Mouse (Mus musculus) CH12.LX (cell line): Measurements from ENCODE around the gene Tmem72. TPM values are rescaled to one million over a fixed set of nuclear protein-coding genes. Genes with fewer than 3 reads are reported as not detected.

Experiments
- DNase-seq: peaks from one replicate; pipeline ENCODE4 v3.0.0-alpha.2; 2013; ENCODE audit errors: extremely low read depth
- H3K27ac ChIP-seq: 2 replicates; pipeline ENCODE4 v1.5.1; 2012; ENCODE audit warnings: low read depth, mild to moderate bottlenecking, control low read depth, moderate library complexity; ENCODE audit not compliant: insufficient read depth
- H3K27me3 ChIP-seq: replicated peaks from 2 replicates; pipeline ENCODE3; 2012; ENCODE audit warnings: inconsistent platforms
- H3K36me3 ChIP-seq, 2 experiments: replicated peaks in 1 of 2; 2 replicates each; pipeline versions ENCODE3 to v1.6.1; 2012; ENCODE audit warnings: inconsistent platforms in 1 of 2, low read length in 1 of 2, mild to moderate bottlenecking in 1 of 2, mixed read lengths in 1 of 2, moderate library complexity in 1 of 2; ENCODE audit not compliant: control insufficient read depth in 1 of 2, insufficient read depth in 1 of 2
- H3K4me1 ChIP-seq, 2 experiments: 2 replicates each; pipeline ENCODE4 v1.6.1; 2012; ENCODE audit warnings: inconsistent platforms in 1 of 2, moderate library complexity in 1 of 2; ENCODE audit not compliant: insufficient read depth in 2 of 2, control insufficient read depth in 1 of 2
- H3K4me2 ChIP-seq: 2 replicates; pipeline ENCODE4 v1.6.1; 2012; ENCODE audit warnings: low read depth, mild to moderate bottlenecking, control low read depth; ENCODE audit not compliant: poor library complexity, insufficient read depth, severe bottlenecking
- H3K4me3 ChIP-seq, 3 experiments: fragments of 150-350 bp in 1 of 3; sonication (generic) in 1 of 3; replicated peaks in 1 of 3; 2 replicates each; pipeline versions ENCODE3 to v1.5.1; 2011 to 2012; ENCODE audit warnings: low read depth in 2 of 3, low read length in 2 of 3, mild to moderate bottlenecking in 2 of 3, moderate library complexity in 2 of 3, control low read depth in 1 of 3, improper control_type of control experiment in 1 of 3, inconsistent platforms in 1 of 3, mixed read lengths in 1 of 3; ENCODE audit not compliant: poor library complexity in 1 of 3
- H3K79me2 ChIP-seq: replicated peaks from 2 replicates; pipeline ENCODE4 v1.6.1; 2012; ENCODE audit warnings: mild to moderate bottlenecking, moderate library complexity; ENCODE audit not compliant: control insufficient read depth, poor library complexity, insufficient read depth, severe bottlenecking; ENCODE audit errors: extremely low read depth
- H3K9ac ChIP-seq: 2 replicates; pipeline ENCODE4 v1.6.1; 2012; ENCODE audit warnings: low read depth, mild to moderate bottlenecking, control low read depth, moderate library complexity; ENCODE audit not compliant: insufficient read depth
- H3K9me3 ChIP-seq: replicated peaks from 2 replicates; pipeline ENCODE3; 2012; ENCODE audit warnings: low read length, inconsistent platforms, mixed read lengths
- BHLHE40 ChIP-seq: IDR thresholded peaks from 2 replicates; pipeline ENCODE4 v1.6.1; 2011; ENCODE audit warnings: mild to moderate bottlenecking, low read depth, low read length, improper control_type of control experiment
- CHD1 ChIP-seq: IDR thresholded peaks from 2 replicates; pipeline ENCODE4 v1.6.1; 2012; ENCODE audit warnings: low read depth, low read length, improper control_type of control experiment, inconsistent platforms
- CHD2 ChIP-seq: IDR thresholded peaks from 2 replicates; pipeline ENCODE4 v1.6.1; 2011; ENCODE audit warnings: low read length, improper control_type of control experiment
- CTCF ChIP-seq, 2 experiments: IDR thresholded peaks in 1 of 2; conservative IDR thresholded peaks in 1 of 2; 2 replicates each; pipeline ENCODE4 v1.5.1; 2011 to 2012; ENCODE audit warnings: low read depth in 2 of 2, low read length in 2 of 2, improper control_type of control experiment in 1 of 2, inconsistent platforms in 1 of 2, mild to moderate bottlenecking in 1 of 2, moderate library complexity in 1 of 2
- E2F4 ChIP-seq: IDR thresholded peaks from 2 replicates; pipeline ENCODE4 v1.6.1; 2011; ENCODE audit warnings: low read depth, low read length, improper control_type of control experiment; ENCODE audit not compliant: insufficient replicate concordance
- ELF1 ChIP-seq: IDR thresholded peaks from 2 replicates; pipeline ENCODE4 v1.6.1; 2014; ENCODE audit warnings: low read depth, mild to moderate bottlenecking, inconsistent platforms, low read length, improper control_type of control experiment
- EP300 ChIP-seq: IDR thresholded peaks from 2 replicates; pipeline ENCODE4 v1.6.1; 2011; ENCODE audit warnings: low read length, improper control_type of control experiment
- ETS1 ChIP-seq: conservative IDR thresholded peaks from 2 replicates; pipeline ENCODE4 v1.6.1; 2012; ENCODE audit warnings: low read depth, mild to moderate bottlenecking, inconsistent platforms, low read length, improper control_type of control experiment, moderate library complexity
- GABPA ChIP-seq: IDR thresholded peaks from 2 replicates; pipeline ENCODE4 v1.6.1; 2012; ENCODE audit warnings: low read depth, low read length, improper control_type of control experiment, inconsistent platforms; ENCODE audit not compliant: insufficient replicate concordance
- HCFC1 ChIP-seq: IDR thresholded peaks from 2 replicates; pipeline ENCODE4 v1.6.1; 2012; ENCODE audit warnings: low read depth, mild to moderate bottlenecking, inconsistent platforms, low read length, improper control_type of control experiment
- IRF4 ChIP-seq: IDR thresholded peaks from 2 replicates; pipeline ENCODE4 v1.6.1; 2014; ENCODE audit warnings: low read depth, mild to moderate bottlenecking, inconsistent platforms, low read length, improper control_type of control experiment
- JUN ChIP-seq: IDR thresholded peaks from 2 replicates; pipeline ENCODE4 v1.6.1; 2011; ENCODE audit warnings: low read depth, mild to moderate bottlenecking, low read length, improper control_type of control experiment, moderate library complexity; ENCODE audit not compliant: insufficient read depth
- JUND ChIP-seq: conservative IDR thresholded peaks from 2 replicates; pipeline ENCODE4 v1.6.1; 2011; ENCODE audit warnings: low read depth, low read length, improper control_type of control experiment
- MAFK ChIP-seq: IDR thresholded peaks from 2 replicates; pipeline ENCODE4 v1.6.1; 2011; ENCODE audit warnings: low read length, improper control_type of control experiment; ENCODE audit not compliant: insufficient replicate concordance
- MAX ChIP-seq: IDR thresholded peaks from 2 replicates; pipeline ENCODE4 v1.6.1; 2011; ENCODE audit warnings: low read length, improper control_type of control experiment
- MAZ ChIP-seq: IDR thresholded peaks from 2 replicates; pipeline ENCODE4 v1.6.1; 2012; ENCODE audit warnings: low read depth, mild to moderate bottlenecking, inconsistent platforms, low read length, improper control_type of control experiment, moderate library complexity
- MEF2A ChIP-seq: IDR thresholded peaks from 2 replicates; pipeline ENCODE4 v1.6.1; 2014; ENCODE audit warnings: low read depth, mild to moderate bottlenecking, inconsistent platforms, low read length, improper control_type of control experiment, borderline replicate concordance
- MXI1 ChIP-seq: IDR thresholded peaks from 2 replicates; pipeline ENCODE4 v1.6.1; 2011; ENCODE audit warnings: mild to moderate bottlenecking, low read depth, low read length, improper control_type of control experiment
- POLR2A ChIP-seq: IDR thresholded peaks from 2 replicates; pipeline ENCODE4 v1.6.1; 2011; ENCODE audit warnings: low read depth, mild to moderate bottlenecking, improper control_type of control experiment, low read length
- RAD21 ChIP-seq: IDR thresholded peaks from 2 replicates; pipeline ENCODE4 v1.6.1; 2011; ENCODE audit warnings: low read depth, mild to moderate bottlenecking, low read length, improper control_type of control experiment, moderate library complexity
- RCOR1 ChIP-seq: conservative IDR thresholded peaks from 2 replicates; pipeline ENCODE4 v1.6.1; 2012; ENCODE audit warnings: low read depth, mild to moderate bottlenecking, inconsistent platforms, low read length, improper control_type of control experiment
- SIN3A ChIP-seq: IDR thresholded peaks from 2 replicates; pipeline ENCODE4 v1.6.1; 2012; ENCODE audit warnings: low read length, improper control_type of control experiment, inconsistent platforms
- SMC3 ChIP-seq: IDR thresholded peaks from 2 replicates; pipeline ENCODE4 v1.6.1; 2011; ENCODE audit warnings: low read depth, low read length, improper control_type of control experiment
- TBP ChIP-seq: conservative IDR thresholded peaks from 2 replicates; pipeline ENCODE4 v1.6.1; 2011; ENCODE audit warnings: low read depth, low read length, improper control_type of control experiment
- TCF12 ChIP-seq: IDR thresholded peaks from 2 replicates; pipeline ENCODE4 v1.6.1; 2014; ENCODE audit warnings: low read depth, mild to moderate bottlenecking, inconsistent platforms, low read length, improper control_type of control experiment
- UBTF ChIP-seq: IDR thresholded peaks from 2 replicates; pipeline ENCODE4 v1.6.1; 2012; ENCODE audit warnings: low read depth, mild to moderate bottlenecking, inconsistent platforms, low read length, improper control_type of control experiment, moderate library complexity
- USF2 ChIP-seq: conservative IDR thresholded peaks from 2 replicates; pipeline ENCODE4 v1.6.1; 2011; ENCODE audit warnings: low read depth, low read length, improper control_type of control experiment
- ZC3H11A ChIP-seq: IDR thresholded peaks from 2 replicates; pipeline ENCODE4 v1.6.1; 2012; ENCODE audit warnings: low read depth, mild to moderate bottlenecking, inconsistent platforms, low read length, improper control_type of control experiment
- ZMIZ1 ChIP-seq: IDR thresholded peaks from 2 replicates; pipeline ENCODE4 v1.6.1; 2012; ENCODE audit warnings: low read depth, mild to moderate bottlenecking, inconsistent platforms, low read length, improper control_type of control experiment
- ZNF384 ChIP-seq: IDR thresholded peaks from 2 replicates; pipeline ENCODE4 v1.6.1; 2012; ENCODE audit warnings: low read depth, low read length, improper control_type of control experiment, inconsistent platforms
- dilution Hi-C: fragments of 300-500 bp; cut with MboI; formaldehyde crosslinking; loops from 2 replicates; pipeline ENCODE4 v1.14.3; 2020; ENCODE audit warnings: low sequenced_read_pairs; ENCODE audit not compliant: extremely low pct_unique_long_range_greater_than_20kb, extremely low pct_ligation_motif_present
- in situ Hi-C: fragments of 300-500 bp; cut with MboI; formaldehyde crosslinking; loops from 3 replicates; pipeline ENCODE4 v1.14.3; 2019; ENCODE audit warnings: low sequenced_read_pairs, low pct_ligation_motif_present, low pct_unique_long_range_greater_than_20kb, mixed read lengths
- polyA plus RNA-seq: library from polyadenylated mRNA; unstranded; fragments of >175 nt; gene quantifications from 2 replicates; pipeline ENCODE4 v1.2.1, GENCODE M21; 2012; ENCODE audit warnings: low read depth; ENCODE audit not compliant: insufficient read length
- total RNA-seq, 2 experiments: library from RNA; depleted of rRNA; stranded (reverse); fragments of 300-350 nt in 1 of 2; fragments of >200 nt in 1 of 2; gene quantifications; 2 replicates each; pipeline ENCODE4 v1.2.3; 2012 to 2014

The Tmem72 gene
- total and polyA plus RNA-seq, 3 experiments = 0.01 to 0.04 (median 0.01) TPM

DNA sequence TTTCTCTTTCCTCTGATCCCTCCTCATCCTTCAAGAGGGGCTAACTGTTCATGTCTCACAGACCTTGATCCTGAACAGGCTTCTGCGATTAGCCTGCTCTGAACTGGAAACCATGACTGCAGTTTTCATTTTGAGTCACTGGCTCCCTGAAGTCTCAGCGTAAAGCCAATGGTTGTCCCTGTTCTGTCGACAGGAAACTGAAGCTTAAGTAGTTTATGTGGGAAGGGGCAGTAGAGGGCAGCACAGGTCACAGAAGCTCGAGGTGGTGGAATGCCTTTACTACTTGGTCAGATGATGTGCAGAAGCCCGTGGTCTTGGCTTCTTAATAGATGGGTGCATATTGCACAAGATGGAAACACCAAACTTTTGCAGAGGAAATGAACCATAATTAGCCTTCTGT, 4.7 kb downstream of the Tmem72 start:
- dilution Hi-C loops = no loop called here
- TF ChIP-seq SIN3A (peak; percentile 56; the same call in 1 of the 2 replicates), SMC3 (peak; percentile 76), ETS1 (peak; percentile 45), BHLHE40 (peak; percentile 48; the same call in 1 of the 2 replicates), RAD21 (peak; percentile 84), ZMIZ1 (no peak), CHD2 (0 out of 2 replicates have a peak, but pooled peaks have one; percentile 36), TCF12 (0 out of 2 replicates have a peak, but pooled peaks have one; percentile 33), MAZ (peak; percentile 64; the same call in 1 of the 2 replicates), ZC3H11A (peak; percentile 45; the same call in 1 of the 2 replicates), JUND (peak; percentile 95), MEF2A (peak; percentile 71), ZNF384 (no peak), CHD1 (no peak), E2F4 (no peak), MAX (peak; percentile 22; the same call in 1 of the 2 replicates), HCFC1 (no peak), CTCF (conservative IDR thresholded peaks at IDR 0.05 in 1 of 2, IDR thresholded peaks at IDR 0.05 in 1 of 2; ENCODE audit: low read depth in 2 of 2, low read length in 2 of 2) (peak in 1 of 2 experiments; percentile 82; a peak in 3 of 4 replicates), IRF4 (peak; percentile 95), JUN (peak; percentile 81), TBP (no peak), EP300 (peak; percentile 77)
- TF ChIP-seq, all 38 proteins: peak for 16
- peaks cover 0 to 36% of the 10 kb centered on the region in 2 experiments; a peak in 2 of 4 replicates for H3K4me1 ChIP-seq
- peak overlapping the region; percentile 81 for H3K4me2 ChIP-seq
- no peaks in the 10 kb centered on the region for H3K27me3 ChIP-seq
- in situ Hi-C loops = loop anchor here (10.0 kb wide), 1 partner anchor 53 kb away; no protein-coding TSS in a partner anchor
- DNase-seq = peak; percentile 77
- no peaks in the 10 kb centered on the region for H3K9me3 ChIP-seq
- H3K79me2 ChIP-seq = no peaks in the 10 kb centered on the region
- H3K4me3 ChIP-seq = no peak overlapping the region
- H3K27ac ChIP-seq = no peak overlapping the region
- no peaks in the 10 kb centered on the region for H3K36me3 ChIP-seq
- 0 out of 2 replicates have a peak overlapping the region, but pooled peaks have one; percentile 34 for H3K9ac ChIP-seq

DNA sequence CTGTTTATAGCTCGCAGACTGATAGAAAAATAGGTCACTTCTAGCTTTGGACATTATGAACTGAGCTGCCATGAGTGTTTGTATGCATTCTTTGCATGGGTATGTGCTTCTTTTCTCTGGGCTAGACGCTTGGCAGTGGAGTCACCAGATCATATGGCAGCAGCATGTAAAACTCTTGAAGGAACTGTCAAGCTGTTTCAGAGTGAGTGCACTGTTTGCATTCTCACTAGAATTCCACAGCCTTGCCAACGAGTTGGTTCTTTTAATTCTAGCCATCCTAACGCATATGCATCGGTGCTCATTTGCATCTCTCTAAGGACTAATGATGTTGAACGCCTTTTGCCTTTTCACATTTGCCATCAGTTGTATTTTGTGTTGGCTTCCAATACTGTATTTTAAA, 12.4 kb downstream of the Tmem72 start:
- Histone ChIP-seq H3K4me1 (peaks cover 5 to 18% of the 10 kb centered on the region in 2 experiments), H3K4me3 (no peak overlapping the region), H3K27ac (no peak overlapping the region), H3K9ac (no peak overlapping the region), H3K9me3 (no peaks in the 10 kb centered on the region), H3K36me3 (no peaks in the 10 kb centered on the region), H3K27me3 (no peaks in the 10 kb centered on the region), H3K79me2 (no peaks in the 10 kb centered on the region), H3K4me2 (no peak overlapping the region)
- no peak for DNase-seq
- dilution Hi-C loops = no loop called here
- TF ChIP-seq USF2 (no peak), HCFC1 (no peak), MAFK (no peak), ETS1 (no peak), SMC3 (no peak), ZNF384 (no peak), E2F4 (no peak), MXI1 (no peak), MAX (no peak), BHLHE40 (no peak), UBTF (no peak), ELF1 (no peak), RAD21 (no peak), RCOR1 (no peak), CHD1 (no peak), EP300 (no peak), GABPA (no peak), POLR2A (no peak), SIN3A (no peak), ZMIZ1 (no peak)
- in situ Hi-C loops = no loop called here
